Mouse (Mus musculus) brain, embryonic 14.5 days (tissue): ENCODE measurements around the gene Abcc12.

Source experiments
- CTCF ChIP-seq: fragments of 200-500 bp; IDR thresholded peaks from 2 replicates; pipeline ENCODE4 v1.5.1; 2012; ENCODE audit warnings: inconsistent platforms, mild to moderate bottlenecking, moderate library complexity, borderline replicate concordance; ENCODE audit not compliant: insufficient read depth, insufficient read length; ENCODE audit errors: extremely low read depth
- POLR2A ChIP-seq: fragments of 200-500 bp; IDR thresholded peaks from 2 replicates; pipeline ENCODE4 v1.6.1; 2012; ENCODE audit warnings: mild to moderate bottlenecking, inconsistent platforms, borderline replicate concordance; ENCODE audit not compliant: poor library complexity, insufficient read depth, insufficient read length, severe bottlenecking; ENCODE audit errors: extremely low read depth

DNA sequence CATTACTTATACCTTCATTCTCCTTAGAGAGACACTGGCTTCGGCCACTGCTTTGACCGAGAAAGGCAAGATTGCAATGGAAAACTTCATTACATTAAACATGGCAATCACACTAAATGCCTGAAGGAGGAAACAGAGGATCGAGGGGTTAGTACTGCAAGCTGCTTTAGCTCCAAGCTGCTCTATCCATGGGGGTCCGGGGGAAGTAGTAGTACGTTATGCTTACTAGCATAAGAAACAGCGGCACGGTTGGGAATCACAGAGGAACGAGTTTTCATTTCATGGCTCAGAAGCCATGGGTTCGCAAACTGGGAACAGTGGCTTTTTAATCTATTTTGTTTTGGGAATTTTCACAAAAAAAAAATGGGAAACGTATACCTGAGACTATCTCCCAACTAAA, 30.0 kb downstream of the Abcc12 start:
- TF ChIP-seq POLR2A (no peak), CTCF (no peak)
